Mouse (Mus musculus) brain, embryonic 14.5 days (tissue): ENCODE data around the gene Adgrb2. TPM values are rescaled to one million over a fixed set of nuclear protein-coding genes. Genes with fewer than 3 reads are reported as not detected.

Experiments used
- DNase-seq: peaks from one replicate; pipeline ENCODE4 v3.0.0-alpha.2; 2011; ENCODE audit warnings: low read depth
- CTCF ChIP-seq: fragments of 200-500 bp; IDR thresholded peaks from 2 replicates; pipeline ENCODE4 v1.5.1; 2012; ENCODE audit warnings: inconsistent platforms, mild to moderate bottlenecking, moderate library complexity, borderline replicate concordance; ENCODE audit not compliant: insufficient read depth, insufficient read length; ENCODE audit errors: extremely low read depth
- POLR2A ChIP-seq: fragments of 200-500 bp; IDR thresholded peaks from 2 replicates; pipeline ENCODE4 v1.6.1; 2012; ENCODE audit warnings: mild to moderate bottlenecking, inconsistent platforms, borderline replicate concordance; ENCODE audit not compliant: poor library complexity, insufficient read depth, insufficient read length, severe bottlenecking; ENCODE audit errors: extremely low read depth
- polyA plus RNA-seq: library from polyadenylated mRNA; depleted of rRNA; stranded (reverse); fragments of >200 nt; gene quantifications from 2 replicates; pipeline ENCODE4 v1.2.3, GENCODE M21; 2012; rRNA removed

Adgrb2 gene
- polyA plus RNA-seq, 1 experiment = 152 TPM

GRCm38 (mm10) chr4:130055160-130056010 is 70.7 kb downstream of the Adgrb2 start:
- no peak for TF ChIP-seq CTCF
- TF ChIP-seq POLR2A = no peak
- peak; percentile 59 for DNase-seq

DNA sequence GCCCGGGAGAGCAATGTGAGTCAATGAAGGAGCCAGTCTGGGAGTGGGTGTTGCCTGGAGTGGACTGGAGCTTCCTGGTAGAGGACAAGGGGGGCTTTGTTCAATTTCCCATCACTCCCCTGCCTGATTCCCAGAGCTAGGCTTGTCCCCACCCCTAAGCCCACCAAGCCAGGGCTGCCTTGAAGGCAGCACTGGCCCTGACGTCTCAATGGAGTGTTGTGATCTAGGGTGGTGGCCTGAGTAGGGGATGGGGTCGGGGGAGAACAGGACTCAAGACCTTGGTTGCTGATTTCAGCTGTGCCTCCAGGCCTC is 71.3 kb downstream of the Adgrb2 start:
- TF ChIP-seq POLR2A = no peak
- no peak for TF ChIP-seq CTCF
- DNase-seq = peak; percentile 61

DNA sequence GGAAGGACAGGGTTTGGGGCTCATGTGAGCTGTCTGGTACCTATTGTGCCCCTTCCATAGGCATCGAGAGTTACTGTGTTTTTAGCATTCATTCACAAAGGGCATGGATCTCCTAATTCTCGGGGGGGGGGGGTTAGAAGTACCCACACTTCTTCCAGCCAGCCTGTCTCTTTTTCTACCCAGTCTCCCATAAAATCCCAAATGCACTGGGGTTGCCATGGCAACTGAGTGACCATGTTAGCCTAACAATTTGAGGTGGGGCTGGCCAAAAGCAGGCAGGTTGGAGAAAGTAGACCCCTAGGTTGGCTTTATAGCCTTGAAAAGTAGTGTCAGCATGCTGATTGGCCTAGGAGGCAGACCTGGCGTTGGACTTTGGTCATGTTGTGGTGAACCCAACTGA is 71.8 kb downstream of the Adgrb2 start:
- DNase-seq = peak; percentile 59

DNA sequence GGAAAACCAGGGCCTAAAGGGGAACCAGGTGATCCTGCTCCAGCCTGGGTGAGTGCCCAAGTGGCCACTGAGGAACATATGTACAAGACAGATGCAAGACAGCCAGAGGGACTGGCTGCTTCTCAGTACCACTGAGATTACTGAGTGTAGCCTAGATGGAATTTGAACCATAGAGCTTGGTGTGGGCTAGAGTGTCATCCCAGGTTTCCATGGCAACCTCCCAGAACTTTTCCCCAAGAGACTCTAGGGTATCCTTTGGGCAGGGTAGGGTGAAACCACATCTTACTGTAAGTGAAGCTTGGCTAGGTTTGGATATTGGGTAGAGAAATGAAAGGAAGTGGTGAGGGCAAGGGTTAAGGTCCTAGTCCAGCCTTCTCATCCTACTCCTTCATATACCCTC is 76.3 kb downstream of the Adgrb2 start:
- no peak for DNase-seq
- no peak for TF ChIP-seq POLR2A
- no peak for TF ChIP-seq CTCF

More for the DNA sequence above, 71.8 kb downstream of the Adgrb2 start:
- TF ChIP-seq POLR2A (no peak), CTCF (no peak)

GRCm38 (mm10) chr4:130063191-130063590 is 78.5 kb downstream of the Adgrb2 start:
- DNase-seq = no peak

GRCm38 (mm10) chr4:130066816-130067215 is 82.1 kb downstream of the Adgrb2 start:
- DNase-seq = no peak

More at GRCm38 (mm10) chr4:130063191-130063590, 78.5 kb downstream of the Adgrb2 start:
- TF ChIP-seq CTCF = no peak
- TF ChIP-seq POLR2A = no peak

GRCm38 (mm10) chr4:130070523-130070922 is 85.9 kb downstream of the Adgrb2 start:
- TF ChIP-seq POLR2A (no peak), CTCF (no peak)
- peak; percentile 32 for DNase-seq

More at GRCm38 (mm10) chr4:130066816-130067215, 82.1 kb downstream of the Adgrb2 start:
- TF ChIP-seq CTCF (peak; percentile 52), POLR2A (no peak)

- TF ChIP-seq CTCF (no peak), POLR2A (no peak)
- no peak for DNase-seq
Measured at GRCm38 (mm10) chr4:130071758-130072157, 87.1 kb downstream of the Adgrb2 start.

Other genes with a start within 250 kb of the Adgrb2 start
- 68.2 and 117 TPM in 2 replicates for gene Khdrbs1, start 242.6 kb upstream of the Adgrb2 start, polyA plus RNA-seq
- gene Ptp4a2, start 173.7 kb upstream of the Adgrb2 start, polyA plus RNA-seq = 89.6 and 106 TPM in 2 replicates
- 0.05 and 0.14 TPM in 2 replicates for gene Spocd1, start 55.6 kb upstream of the Adgrb2 start, polyA plus RNA-seq
- gene Col16a1, start 63.0 kb downstream of the Adgrb2 start, polyA plus RNA-seq = 16.7 and 17.1 TPM in 2 replicates
- 59.7 and 71.4 TPM in 2 replicates for gene Pef1, start 117.7 kb downstream of the Adgrb2 start, polyA plus RNA-seq
- gene Hcrtr1, start 154.5 kb downstream of the Adgrb2 start, polyA plus RNA-seq = 1.4 and 2.0 TPM in 2 replicates
- gene Tinagl1, start 190.3 kb downstream of the Adgrb2 start, polyA plus RNA-seq = 5.4 and 8.1 TPM in 2 replicates
- gene Gm853, start 237.5 kb downstream of the Adgrb2 start, polyA plus RNA-seq = 0.32 and 0.62 TPM in 2 replicates